Mouse (Mus musculus): ENCODE results near the gene Abt1. TPM values are rescaled to one million over a fixed set of nuclear protein-coding genes. Genes with fewer than 3 reads are reported as not detected.

Abt1 gene
- polyA plus RNA-seq, 1 experiment from 2014 or later, result 8.1 TPM

GRCm38 (mm10) chr13:23428166-23428993 lies 4.7 kb upstream of the Abt1 start:
- Histone ChIP-seq H3K4me1 (replicated peaks) (peaks cover 23% of the 10 kb centered on the region), H3K9me3 (replicated peaks) (no peaks in the 10 kb centered on the region), H3K4me3 (no peak overlapping the region), H3K4me2 (no peak overlapping the region), H3K27me3 (no peaks in the 10 kb centered on the region), H3K9ac (no peak overlapping the region), H3K27ac (no peak overlapping the region), H3K36me3 (no peaks in the 10 kb centered on the region)
- WGBS, result 58% methylated on average over 16 of the region's 16 CpGs
- ATAC-seq (replicated peaks; ENCODE audit: insufficient number of reproducible peaks, insufficient read depth, low FRiP score, low read depth), result no peak

GRCm38 (mm10) chr13:23427401-23427910 lies 3.8 kb upstream of the Abt1 start:
- H3K4me3 ChIP-seq, result no peak overlapping the region
- 53% methylated on average over 10 of the region's 10 CpGs for WGBS
- no peak for ATAC-seq (replicated peaks; ENCODE audit: insufficient number of reproducible peaks, insufficient read depth, low FRiP score, low read depth)
- H3K9me3 ChIP-seq (replicated peaks), result no peaks in the 10 kb centered on the region
- H3K27ac ChIP-seq, result no peak overlapping the region
- H3K9ac ChIP-seq, result no peak overlapping the region
- H3K36me3 ChIP-seq, result no peaks in the 10 kb centered on the region
- no peaks in the 10 kb centered on the region for H3K27me3 ChIP-seq
- H3K4me1 ChIP-seq (replicated peaks), result peaks cover 27% of the 10 kb centered on the region
- no peak overlapping the region for H3K4me2 ChIP-seq

- 27% methylated on average over 14 of the region's 14 CpGs for WGBS
- H3K4me2 ChIP-seq, result no peak overlapping the region
Measured at GRCm38 (mm10) chr13:23426922-23427321, 3.3 kb upstream of the Abt1 start.

GRCm38 (mm10) chr13:23426335-23426734 lies 2.7 kb upstream of the Abt1 start:
- Histone ChIP-seq H3K36me3 (peaks cover 9% of the 10 kb centered on the region; the same call in 1 of the 2 replicates), H3K27me3 (no peaks in the 10 kb centered on the region), H3K4me2 (no peak overlapping the region), H3K9ac (no peak overlapping the region), H3K4me3 (no peak overlapping the region), H3K4me1 (replicated peaks) (peaks cover 30% of the 10 kb centered on the region), H3K27ac (no peak overlapping the region), H3K9me3 (replicated peaks) (no peaks in the 10 kb centered on the region)
- WGBS, result 28% methylated on average over 8 of the region's 8 CpGs
- ATAC-seq (replicated peaks; ENCODE audit: insufficient number of reproducible peaks, insufficient read depth, low FRiP score, low read depth), result no peak

More at GRCm38 (mm10) chr13:23426922-23427321, 3.3 kb upstream of the Abt1 start:
- no peak overlapping the region for H3K27ac ChIP-seq
- ATAC-seq (replicated peaks; ENCODE audit: insufficient number of reproducible peaks, insufficient read depth, low FRiP score, low read depth), result no peak
- H3K27me3 ChIP-seq, result no peaks in the 10 kb centered on the region
- no peaks in the 10 kb centered on the region for H3K9me3 ChIP-seq (replicated peaks)
- no peak overlapping the region for H3K4me3 ChIP-seq
- peaks cover 30% of the 10 kb centered on the region for H3K4me1 ChIP-seq (replicated peaks)
- H3K9ac ChIP-seq, result no peak overlapping the region
- H3K36me3 ChIP-seq, result peaks cover 4% of the 10 kb centered on the region; the same call in 1 of the 2 replicates

- WGBS, result 6% methylated on average over 9 of the region's 9 CpGs
- Histone ChIP-seq H3K27ac (no peak overlapping the region), H3K4me2 (peak overlapping the region; percentile 81), H3K4me1 (replicated peaks) (peaks cover 30% of the 10 kb centered on the region), H3K27me3 (no peaks in the 10 kb centered on the region), H3K4me3 (peak overlapping the region; percentile 96; the same call in 1 of the 2 replicates), H3K36me3 (peaks cover 18% of the 10 kb centered on the region; the same call in 1 of the 2 replicates), H3K9ac (no peak overlapping the region), H3K9me3 (replicated peaks) (no peaks in the 10 kb centered on the region)
- no peak for ATAC-seq (replicated peaks; ENCODE audit: insufficient number of reproducible peaks, insufficient read depth, low FRiP score, low read depth)
Measured at GRCm38 (mm10) chr13:23425505-23425904, 1.8 kb upstream of the Abt1 start.

- H3K4me3 ChIP-seq, result peak overlapping the region; percentile 96
- H3K4me2 ChIP-seq, result peak overlapping the region; percentile 81
- peaks cover 28% of the 10 kb centered on the region for H3K4me1 ChIP-seq (replicated peaks)
- H3K27ac ChIP-seq, result peak overlapping the region; percentile 43
- peak; percentile 84 for ATAC-seq (replicated peaks; ENCODE audit: insufficient number of reproducible peaks, insufficient read depth, low FRiP score, low read depth)
- peaks cover 21% of the 10 kb centered on the region; the same call in 1 of the 2 replicates for H3K36me3 ChIP-seq
- H3K9me3 ChIP-seq (replicated peaks), result no peaks in the 10 kb centered on the region
- 3% methylated on average over 25 of the region's 25 CpGs for WGBS
- H3K9ac ChIP-seq, result peak overlapping the region; percentile 26; the same call in 1 of the 2 replicates
- H3K27me3 ChIP-seq, result no peaks in the 10 kb centered on the region
Measured at GRCm38 (mm10) chr13:23424494-23425325, 1.0 kb upstream of the Abt1 start.

- Histone ChIP-seq H3K4me3 (peak overlapping the region; percentile 96), H3K9ac (peak overlapping the region; percentile 60), H3K27me3 (no peaks in the 10 kb centered on the region), H3K4me2 (peak overlapping the region; percentile 81), H3K36me3 (peaks cover 28% of the 10 kb centered on the region), H3K9me3 (replicated peaks) (no peaks in the 10 kb centered on the region), H3K4me1 (replicated peaks) (peaks cover 22% of the 10 kb centered on the region), H3K27ac (peak overlapping the region; percentile 84)
- ATAC-seq (replicated peaks; ENCODE audit: insufficient number of reproducible peaks, insufficient read depth, low FRiP score, low read depth), result no peak
- 0% methylated on average over 7 of the region's 7 CpGs for WGBS
Measured at GRCm38 (mm10) chr13:23424052-23424380, 350 bp upstream of the Abt1 start.

- Histone ChIP-seq H3K9ac (no peak overlapping the region), H3K4me3 (peak overlapping the region; percentile 96; the same call in 1 of the 2 replicates), H3K4me2 (no peak overlapping the region)
Measured at GRCm38 (mm10) chr13:23422351-23422750, 1.3 kb downstream of the Abt1 start.

GRCm38 (mm10) chr13:23412630-23413521 lies 10.8 kb downstream of the Abt1 start:
- Histone ChIP-seq H3K4me3 (peak overlapping the region; percentile 43), H3K9me3 (replicated peaks) (no peaks in the 10 kb centered on the region), H3K27me3 (peaks cover 9% of the 10 kb centered on the region; the same call in 1 of the 2 replicates), H3K36me3 (no peaks in the 10 kb centered on the region; the same call in 1 of the 2 replicates), H3K4me1 (replicated peaks) (peaks cover 12% of the 10 kb centered on the region), H3K27ac (no peak overlapping the region), H3K9ac (peak overlapping the region; percentile 27; the same call in 1 of the 2 replicates), H3K4me2 (peak overlapping the region; percentile 71)
- 2% methylated on average over 28 of the region's 28 CpGs for WGBS
- ATAC-seq (replicated peaks; ENCODE audit: insufficient number of reproducible peaks, insufficient read depth, low FRiP score, low read depth), result no peak

More at GRCm38 (mm10) chr13:23422351-23422750, 1.3 kb downstream of the Abt1 start:
- H3K36me3 ChIP-seq, result peaks cover 34% of the 10 kb centered on the region
- H3K4me1 ChIP-seq (replicated peaks), result peaks cover 19% of the 10 kb centered on the region
- no peaks in the 10 kb centered on the region for H3K27me3 ChIP-seq
- no peaks in the 10 kb centered on the region for H3K9me3 ChIP-seq (replicated peaks)
- ATAC-seq (replicated peaks; ENCODE audit: insufficient number of reproducible peaks, insufficient read depth, low FRiP score, low read depth), result no peak
- WGBS, result 94% methylated on average over 16 of the region's 16 CpGs
- no peak overlapping the region for H3K27ac ChIP-seq

GRCm38 (mm10) chr13:23412211-23412629 lies 11.4 kb downstream of the Abt1 start:
- Histone ChIP-seq H3K9ac (peak overlapping the region; percentile 27; the same call in 1 of the 2 replicates), H3K27me3 (peaks cover 9% of the 10 kb centered on the region; the same call in 1 of the 2 replicates), H3K4me3 (peak overlapping the region; percentile 43), H3K36me3 (no peaks in the 10 kb centered on the region; the same call in 1 of the 2 replicates), H3K27ac (no peak overlapping the region), H3K4me1 (replicated peaks) (peaks cover 12% of the 10 kb centered on the region), H3K4me2 (peak overlapping the region; percentile 71), H3K9me3 (replicated peaks) (no peaks in the 10 kb centered on the region)
- WGBS, result under 1% methylated on average over 20 of the region's 20 CpGs
- ATAC-seq (replicated peaks; ENCODE audit: insufficient number of reproducible peaks, insufficient read depth, low FRiP score, low read depth), result no peak
